Mouse (Mus musculus): Measurements from ENCODE around the gene Topaz1. TPM values are rescaled to one million over a fixed set of nuclear protein-coding genes. Genes with fewer than 3 reads are reported as not detected.
"Not testable (repeated sequence)": the region's sequence is repeated elsewhere in the genome, so short reads cannot be mapped to it uniquely, and the experiment has no call there.

The Topaz1 gene
- total RNA-seq, 1 experiment, result 0.49 TPM

DNA sequence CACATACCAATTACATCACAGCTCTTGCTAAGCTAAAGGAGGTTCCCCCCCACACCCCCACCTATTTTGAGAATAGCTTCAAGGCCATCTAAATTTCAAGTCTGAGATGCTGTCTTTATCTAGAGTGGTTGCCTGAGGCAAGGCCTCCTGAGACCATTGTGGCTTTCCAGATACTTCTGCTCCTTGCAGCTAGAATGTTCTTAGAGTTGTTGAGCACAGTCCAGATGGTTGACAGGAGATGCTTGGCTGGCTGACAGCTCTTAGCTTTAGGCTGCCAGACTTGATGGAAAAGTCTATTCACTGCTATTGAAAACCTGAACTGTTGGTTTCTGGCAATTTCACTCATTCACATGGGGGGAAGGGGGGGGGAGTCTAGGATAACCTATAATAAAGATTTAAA is 99.0 kb downstream of the Topaz1 start:
- Histone ChIP-seq H3K4me1 (ENCODE audit: control insufficient read depth in 2 of 2, insufficient read depth in 2 of 2, low read length in 2 of 2, poor library complexity in 1 of 2) (no peaks in the 10 kb centered on the region), H3K4me3 (ENCODE audit: insufficient read depth in 1 of 2, low read depth in 1 of 2, low read length in 2 of 2, poor library complexity in 1 of 2, severe bottlenecking in 1 of 2) (no peak overlapping the region), H3K9me3 (ENCODE audit: control insufficient read depth, insufficient read depth, low read depth, low read length) (no peaks in the 10 kb centered on the region), H3K9ac (ENCODE audit: insufficient read depth, low read depth, low read length, poor library complexity, severe bottlenecking) (no peak overlapping the region), H3K27ac (ENCODE audit: insufficient read depth, low read depth, low read length, poor library complexity, severe bottlenecking) (no peak overlapping the region), H3K36me3 (ENCODE audit: control insufficient read depth, insufficient read depth, low read length, poor library complexity, severe bottlenecking) (no peaks in the 10 kb centered on the region)
- no peak for TF ChIP-seq CHD2 (IDR thresholded peaks at IDR 0.05; ENCODE audit: low read depth, low read length)
- in situ Hi-C loops (cut with MboI; ENCODE audit: low sequenced_read_pairs in 2 of 2, unreplicated experiment in 2 of 2), result no loop called here
- no peak for DNase-seq (ENCODE audit: low read depth, low spot score)

DNA sequence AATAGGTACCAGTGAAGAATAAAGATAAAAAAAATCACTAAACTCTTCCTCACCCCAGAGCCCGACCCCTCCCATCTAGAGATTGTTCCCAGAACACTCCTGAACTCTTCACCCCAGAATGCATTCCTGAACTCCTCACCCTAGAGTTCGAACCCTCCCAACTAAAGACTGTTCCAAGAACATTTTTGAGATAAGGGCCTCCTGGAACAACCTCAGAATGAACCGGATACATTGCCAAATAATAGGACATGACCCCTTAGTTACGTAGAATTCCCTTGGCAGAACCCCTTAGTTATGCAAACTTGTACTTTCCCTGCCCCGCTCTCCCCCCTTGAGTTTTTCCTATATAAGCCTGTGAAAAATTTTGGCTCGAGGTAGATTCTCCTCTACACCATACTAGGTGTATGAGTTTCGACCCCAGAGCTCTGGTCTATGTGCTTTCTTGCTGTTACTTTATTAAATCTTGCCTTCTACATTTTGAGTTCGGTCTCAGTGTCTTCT is 100.7 kb downstream of the Topaz1 start:
- H3K9ac ChIP-seq (ENCODE audit: insufficient read depth, low read depth, low read length, poor library complexity, severe bottlenecking); H3K36me3 ChIP-seq (ENCODE audit: control insufficient read depth, insufficient read depth, low read length, poor library complexity, severe bottlenecking); DNase-seq (ENCODE audit: low read depth, low spot score); H3K4me1 ChIP-seq (ENCODE audit: control insufficient read depth in 2 of 2, insufficient read depth in 2 of 2, low read length in 2 of 2, poor library complexity in 1 of 2); in situ Hi-C loops (cut with MboI; ENCODE audit: low sequenced_read_pairs in 2 of 2, unreplicated experiment in 2 of 2); H3K9me3 ChIP-seq (ENCODE audit: control insufficient read depth, insufficient read depth, low read depth, low read length); H3K4me3 ChIP-seq (ENCODE audit: insufficient read depth in 1 of 2, low read depth in 1 of 2, low read length in 2 of 2, poor library complexity in 1 of 2, severe bottlenecking in 1 of 2); H3K27ac ChIP-seq (ENCODE audit: insufficient read depth, low read depth, low read length, poor library complexity, severe bottlenecking): not testable (repeated sequence)

Other genes starting within 250 kb of the Topaz1 start
- 3.4 and 4.5 TPM in 2 replicates for gene Tcaim, start 58.2 kb downstream of the Topaz1 start, total RNA-seq (2012; rRNA removed)
- 0.27 TPM in 1 of 2 replicates, not detected in the other for gene Gm35549, start 96.7 kb downstream of the Topaz1 start, total RNA-seq (2012; rRNA removed)
- 80.8 and 84.1 TPM in 2 replicates for gene Zfp445, start 118.7 kb downstream of the Topaz1 start, total RNA-seq (2012; rRNA removed)
- gene Zkscan7, start 138.3 kb downstream of the Topaz1 start, total RNA-seq (2012; rRNA removed), result 1.4 and 2.3 TPM in 2 replicates
- gene Zfp105, start 175.7 kb downstream of the Topaz1 start, total RNA-seq (2012; rRNA removed), result 13.5 and 16.8 TPM in 2 replicates
- gene 1110059G10Rik, start 203.7 kb downstream of the Topaz1 start, total RNA-seq (2012; rRNA removed), result 3.2 and 5.6 TPM in 2 replicates
- gene Kif15, start 203.7 kb downstream of the Topaz1 start, total RNA-seq (2012; rRNA removed), result 81.6 and 91.4 TPM in 2 replicates

All from ES-E14 (cell line).